Comparison of ENCODE assay signal across 9 mouse cellular contexts in the genomic region with DNA sequence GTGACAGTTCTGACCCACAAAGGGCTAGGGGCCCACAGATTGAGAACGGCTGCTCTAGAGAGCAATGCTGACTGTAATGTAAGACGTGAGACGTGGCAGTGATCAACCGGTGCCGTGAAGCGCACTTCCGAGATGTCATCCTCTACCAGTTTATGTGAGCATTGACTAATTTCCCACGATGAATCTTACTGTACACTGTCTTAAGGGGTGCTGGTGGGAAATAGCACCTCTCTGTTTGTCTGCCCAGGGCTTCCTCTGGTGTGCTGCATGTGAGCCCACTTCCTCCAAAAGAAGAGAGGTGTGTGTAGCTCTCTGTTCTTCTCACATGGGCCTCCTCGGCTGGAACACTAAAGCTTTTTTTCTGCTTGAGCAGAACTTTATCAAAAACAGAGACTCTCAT. TPM values are rescaled to one million over a fixed set of nuclear protein-coding genes. Genes with fewer than 3 reads are reported as not detected.
DNase-seq lines count a peak whose midpoint lies in the region; ATAC-seq and TF ChIP-seq lines count a peak whose summit lies in the region.
"Had no signal": no experiment of that assay in that cellular context is flagged by ENCODE, and none has a peak within 500 bp of the region (broad histone marks: within the 10 kb centered on the region; RNA-seq: fewer than 3 reads in every experiment).

No protein-coding gene starts in this region.

- peak overlapping the region; percentile 99 for H3K27ac ChIP-seq in layer of hippocampus, adult 2 months
- peak overlapping the region; percentile 1 for H3K27ac ChIP-seq in MEL (ENCODE audit: control insufficient read depth, low read depth, low read length)
- peak overlapping the region; percentile 100 for H3K27ac ChIP-seq in heart, embryonic 13.5 days (replicated peaks)
- H3K27ac ChIP-seq in spleen, adult 2 months (ENCODE audit: insufficient read depth, low read length), result peak overlapping the region; percentile 79
- H3K27ac ChIP-seq: embryonic facial prominence, embryonic 13.5 days had no signal

- DNase-seq in layer of hippocampus, adult 2 months (ENCODE audit: low spot score in 2 of 2), result no peak
- no peak for DNase-seq in layer of hippocampus, adult 9-11 months
- peak; percentile 46 for DNase-seq in MEL (ENCODE audit: low read depth, low spot score)
- peak; percentile 65 to 71 for DNase-seq in spleen, adult 2 months (ENCODE audit: low read depth in 1 of 2, low spot score in 2 of 2)
- DNase-seq in left cerebral cortex, postnatal 10 days (ENCODE audit: extremely low spot score in 1 of 2, low spot score in 2 of 2), result no peak
- no peak for DNase-seq in adrenal gland, adult 8-10 months
- DNase-seq: lung, adult 18-20 months had no signal

- no peak for TF ChIP-seq RAD21 in MEL (IDR thresholded peaks at IDR 0.05; ENCODE audit: low read depth, low read length)

- H3K36me3 ChIP-seq in MEL (ENCODE audit: control insufficient read depth in 1 of 2, insufficient read depth in 2 of 2, low read length in 2 of 2), result peaks cover 13 to 30% of the 10 kb centered on the region in 2 experiments
- H3K36me3 ChIP-seq in heart, embryonic 13.5 days, result peaks cover 23% of the 10 kb centered on the region
- peaks cover 8% of the 10 kb centered on the region for H3K36me3 ChIP-seq in spleen, adult 2 months (ENCODE audit: control insufficient read depth, insufficient read depth, low read length)

- H3K27me3 ChIP-seq in MEL (ENCODE audit: control insufficient read depth in 1 of 2, insufficient read depth in 2 of 2, low read length in 2 of 2), result no peaks in the 10 kb centered on the region
- no peaks in the 10 kb centered on the region for H3K27me3 ChIP-seq in heart, embryonic 13.5 days (replicated peaks)
- no peaks in the 10 kb centered on the region for H3K27me3 ChIP-seq in spleen, adult 2 months (ENCODE audit: control insufficient read depth, insufficient read depth, low read length)
- H3K27me3 ChIP-seq: embryonic facial prominence, embryonic 13.5 days had no signal

- no peak for TF ChIP-seq CTCF in layer of hippocampus, adult 2 months (conservative IDR thresholded peaks at IDR 0.05)
- no peak for TF ChIP-seq CTCF in MEL (IDR thresholded peaks at IDR 0.05 in 2 of 3, conservative IDR thresholded peaks at IDR 0.05 in 1 of 3; ENCODE audit: control insufficient read depth in 1 of 3, insufficient read depth in 1 of 3, low read depth in 2 of 3, low read length in 3 of 3, poor library complexity in 1 of 3, severe bottlenecking in 1 of 3)
- TF ChIP-seq CTCF in spleen, adult 2 months (IDR thresholded peaks at IDR 0.05; ENCODE audit: extremely low read depth, insufficient read depth, insufficient read length, insufficient replicate concordance), result no peak

- ATAC-seq in heart, embryonic 13.5 days (ENCODE audit: extremely low read depth, insufficient number of reproducible peaks, low FRiP score, low TSS enrichment), result no peak

- TF ChIP-seq POLR2A in MEL (IDR thresholded peaks at IDR 0.05; ENCODE audit: control insufficient read depth in 1 of 2, insufficient read depth in 1 of 2, low read depth in 1 of 2, low read length in 2 of 2, poor library complexity in 1 of 2), result no peak
- TF ChIP-seq POLR2A in spleen, adult 2 months (IDR thresholded peaks at IDR 0.05; ENCODE audit: low read depth, low read length), result peak; percentile 7; the same call in 1 of the 2 replicates

- H3K4me1 ChIP-seq in MEL (ENCODE audit: control insufficient read depth in 1 of 2, insufficient read depth in 2 of 2, low read length in 2 of 2), result peaks cover 15 to 20% of the 10 kb centered on the region in 2 experiments
- H3K4me1 ChIP-seq in heart, embryonic 13.5 days, result peaks cover 36% of the 10 kb centered on the region
- H3K4me1 ChIP-seq in spleen, adult 2 months (ENCODE audit: control insufficient read depth, insufficient read depth, insufficient read length), result peaks cover 4% of the 10 kb centered on the region; the same call in 1 of the 2 replicates

- H3K79me2 ChIP-seq in MEL (ENCODE audit: control insufficient read depth, insufficient read depth, low read length, poor library complexity), result peaks cover 39% of the 10 kb centered on the region

- H3K9ac ChIP-seq in MEL (ENCODE audit: control insufficient read depth, low read depth, low read length, poor library complexity, severe bottlenecking), result peak overlapping the region; percentile 8
- peak overlapping the region; percentile 65 for H3K9ac ChIP-seq in heart, embryonic 13.5 days
- H3K9ac ChIP-seq: embryonic facial prominence, embryonic 13.5 days had no signal

- H3K4me2 ChIP-seq in heart, embryonic 13.5 days, result peak overlapping the region; percentile 93

- peak overlapping the region; percentile 69 for H3K4me3 ChIP-seq in layer of hippocampus, adult 2 months
- H3K4me3 ChIP-seq in MEL (ENCODE audit: control insufficient read depth in 1 of 2, insufficient read depth in 1 of 2, low read depth in 2 of 2, low read length in 2 of 2), result peak overlapping the region in 1 of 2 experiments; percentile 45; a peak in 2 of 4 replicates
- no peak overlapping the region for H3K4me3 ChIP-seq in heart, embryonic 13.5 days
- peak overlapping the region; percentile 10; the same call in 1 of the 2 replicates for H3K4me3 ChIP-seq in spleen, adult 2 months (ENCODE audit: extremely low read depth, insufficient read depth, insufficient read length)
- H3K4me3 ChIP-seq: embryonic facial prominence, embryonic 13.5 days had no signal

- no peak for TF ChIP-seq EP300 in MEL (IDR thresholded peaks at IDR 0.05; ENCODE audit: low read depth in 1 of 2, low read length in 2 of 2)

- H3K9me3 ChIP-seq in MEL (replicated peaks; ENCODE audit: insufficient read depth, low read length), result no peaks in the 10 kb centered on the region
- no peaks in the 10 kb centered on the region for H3K9me3 ChIP-seq in heart, embryonic 13.5 days
- H3K9me3 ChIP-seq: embryonic facial prominence, embryonic 13.5 days had no signal

- intact Hi-C loops in left cerebral cortex, postnatal 10 days (cut with DNase I), result no loop called here

- 76% methylated on average over 9 of the region's 9 CpGs for WGBS in heart, embryonic 13.5 days
- 15% methylated on average over 9 of the region's 9 CpGs for WGBS in spleen, adult 2 months

TF ChIP-seq in MEL, 35 proteins besides CTCF, POLR2A, EP300 and RAD21:
- TF ChIP-seq MXI1 (IDR thresholded peaks at IDR 0.05; ENCODE audit: low read depth, low read length), result peak; percentile 57; the same call in 1 of the 2 replicates
- no peak for TF ChIP-seq GATA1 (IDR thresholded peaks at IDR 0.05; ENCODE audit: low read depth, low read length)
- no peak for TF ChIP-seq ZMIZ1 (IDR thresholded peaks at IDR 0.05; ENCODE audit: low read depth, low read length)

RNA-seq across cellular contexts. Expression of a gene that starts 2.7 kb away (rescaled TPM):
- total RNA-seq in layer of hippocampus, adult 2 months (2021), result 10 to 100 TPM; 73.4 to 83.6 TPM
- 22.5 and 24.8 TPM in 2 replicates for total RNA-seq in MEL (2012; rRNA removed)
- polyA plus RNA-seq in MEL (2012; ENCODE audit: insufficient read depth in 1 of 2, insufficient read length in 2 of 2, low read depth in 1 of 2, low replicate concordance in 2 of 2, missing spikeins in 1 of 2), result 10 to 100 TPM; 27.5 to 98.1 TPM
- polyA plus RNA-seq in heart, embryonic 13.5 days (2015; fragmentation: Nextera tagmentation; extraction: Ambion mirVana), result 18.4 and 21.3 TPM in 2 replicates
- 24.2 and 31.1 TPM in 2 replicates for polyA plus RNA-seq in spleen, adult 2 months (2012; rRNA removed)
- total RNA-seq in left cerebral cortex, postnatal 10 days (2021), result 10 to 100 TPM; 59.9 to 61.9 TPM
- 10 to 100 TPM; 25.4 to 43.9 (median 32.1) TPM for total RNA-seq in adrenal gland, adult 8-10 months (2022)

RNA-seq across cellular contexts. Expression of a gene that starts 40.7 kb away (rescaled TPM):
- 1 to 10 TPM; 8.6 to 9.0 TPM for total RNA-seq in layer of hippocampus, adult 2 months (2021)
- not detected in 2 replicates for total RNA-seq in MEL (2012; rRNA removed)
- under 1 TPM in 1 of 2 experiments, not detected in 1; 0.10 TPM for polyA plus RNA-seq in MEL (2012; ENCODE audit: insufficient read depth in 1 of 2, insufficient read length in 2 of 2, low read depth in 1 of 2, low replicate concordance in 2 of 2, missing spikeins in 1 of 2)
- polyA plus RNA-seq in heart, embryonic 13.5 days (2015; fragmentation: Nextera tagmentation; extraction: Ambion mirVana), result 0.04 and 0.09 TPM in 2 replicates
- polyA plus RNA-seq in spleen, adult 2 months (2012; rRNA removed), result not detected in 2 replicates
- 10 to 100 TPM; 45.0 to 47.8 TPM for total RNA-seq in left cerebral cortex, postnatal 10 days (2021)
- 1 to 10 TPM; 1.8 to 4.7 (median 3.0) TPM for total RNA-seq in adrenal gland, adult 8-10 months (2022)

Comparison
In these comparisons a context has a peak if more than half of its experiments do, and no peak if none do; other contexts are left out.
1. DNase-seq: peak in MEL (single experiment) and spleen, adult 2 months (2 of 2); none in layer of hippocampus, adult 2 months (0 of 2), layer of hippocampus, adult 9-11 months (single experiment), left cerebral cortex, postnatal 10 days (0 of 2) and adrenal gland, adult 8-10 months (single experiment).
2. H3K27ac ChIP-seq: peak in every context shown above with its lines; median percentile 100 in heart, embryonic 13.5 days; 99 in layer of hippocampus, adult 2 months; 79 in spleen, adult 2 months; 1 in MEL.
3. RNA of a gene that starts 40.7 kb away (total RNA-seq): 45.0 to 47.8 TPM in left cerebral cortex, postnatal 10 days; 8.6 to 9.0 TPM in layer of hippocampus, adult 2 months, 1.8 to 4.7 TPM in adrenal gland, adult 8-10 months and not detected in MEL; every median in the first group is over 4 times any median in the second.